Mouse (Mus musculus): ENCODE results near the gene Blm. TPM values are rescaled to one million over a fixed set of nuclear protein-coding genes. Genes with fewer than 3 reads are reported as not detected.

Blm gene
- polyA plus RNA-seq, 1 experiment from 2014 or later: 25.9 TPM

- H3K4me2 ChIP-seq (ENCODE audit: low read depth, low read length): no peak overlapping the region
- H3K4me3 ChIP-seq (ENCODE audit: low read depth, low read length): no peak overlapping the region
- no peaks in the 10 kb centered on the region; the same call in 1 of the 2 replicates for H3K4me1 ChIP-seq (ENCODE audit: control insufficient read depth, low read depth, low read length)
- 67% methylated on average over 5 of the region's 5 CpGs for WGBS (ENCODE audit: insufficient replicate concordance)
- no peak for ATAC-seq (ENCODE audit: low read depth)
- H3K27me3 ChIP-seq (ENCODE audit: control insufficient read depth, insufficient read depth, low read depth, low read length): no peaks in the 10 kb centered on the region
- H3K9ac ChIP-seq (ENCODE audit: low read depth, low read length): no peak overlapping the region
- H3K9me3 ChIP-seq (replicated peaks; ENCODE audit: control insufficient read depth, low read length): no peaks in the 10 kb centered on the region
- no peak overlapping the region for H3K27ac ChIP-seq (ENCODE audit: low read length)
- H3K36me3 ChIP-seq (ENCODE audit: control insufficient read depth, insufficient read depth): no peaks in the 10 kb centered on the region
These were observed 27.0 kb upstream of the Blm start for GRCm38 (mm10) chr7:80561931-80562330.

DNA sequence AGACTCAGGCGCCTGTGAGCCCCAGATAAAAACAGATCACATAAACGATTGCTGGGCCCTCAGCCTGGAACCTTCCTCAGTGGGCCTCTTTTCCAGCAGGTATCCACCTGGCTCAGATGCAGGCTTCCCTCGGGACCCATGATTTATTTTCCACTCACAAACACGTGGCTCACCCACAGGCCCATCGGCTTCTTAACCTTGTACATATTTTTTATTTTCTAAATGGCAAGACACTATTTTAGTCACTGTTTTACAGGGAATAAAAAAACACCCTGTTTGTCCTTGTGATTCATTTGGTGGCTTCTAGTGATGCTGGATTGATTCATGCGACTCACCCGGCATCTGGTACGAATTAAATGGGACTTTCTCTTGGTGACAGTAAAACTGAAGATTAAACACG, 26.4 kb upstream of the Blm start:
- H3K4me1 ChIP-seq (ENCODE audit: control insufficient read depth, low read depth, low read length): no peaks in the 10 kb centered on the region; the same call in 1 of the 2 replicates
- ATAC-seq (ENCODE audit: low read depth): no peak
- no peaks in the 10 kb centered on the region for H3K36me3 ChIP-seq (ENCODE audit: control insufficient read depth, insufficient read depth)
- H3K27me3 ChIP-seq (ENCODE audit: control insufficient read depth, insufficient read depth, low read depth, low read length): no peaks in the 10 kb centered on the region
- H3K4me3 ChIP-seq (ENCODE audit: low read depth, low read length): no peak overlapping the region
- H3K4me2 ChIP-seq (ENCODE audit: low read depth, low read length): no peak overlapping the region
- 59% methylated on average over 9 of the region's 9 CpGs for WGBS (ENCODE audit: insufficient replicate concordance)
- no peaks in the 10 kb centered on the region for H3K9me3 ChIP-seq (replicated peaks; ENCODE audit: control insufficient read depth, low read length)
- no peak overlapping the region for H3K9ac ChIP-seq (ENCODE audit: low read depth, low read length)
- H3K27ac ChIP-seq (ENCODE audit: low read length): no peak overlapping the region

GRCm38 (mm10) chr7:80558572-80558971, 23.7 kb upstream of the Blm start:
- Histone ChIP-seq H3K9me3 (replicated peaks; ENCODE audit: control insufficient read depth, low read length) (no peaks in the 10 kb centered on the region), H3K4me1 (ENCODE audit: control insufficient read depth, low read depth, low read length) (no peaks in the 10 kb centered on the region; the same call in 1 of the 2 replicates), H3K4me2 (ENCODE audit: low read depth, low read length) (no peak overlapping the region), H3K4me3 (ENCODE audit: low read depth, low read length) (no peak overlapping the region), H3K9ac (ENCODE audit: low read depth, low read length) (no peak overlapping the region), H3K27ac (ENCODE audit: low read length) (no peak overlapping the region), H3K36me3 (ENCODE audit: control insufficient read depth, insufficient read depth) (no peaks in the 10 kb centered on the region), H3K27me3 (ENCODE audit: control insufficient read depth, insufficient read depth, low read depth, low read length) (no peaks in the 10 kb centered on the region)
- ATAC-seq (ENCODE audit: low read depth): no peak
- 62% methylated on average over 5 of the region's 5 CpGs for WGBS (ENCODE audit: insufficient replicate concordance)

- ATAC-seq (ENCODE audit: low read depth): no peak
- H3K36me3 ChIP-seq (ENCODE audit: control insufficient read depth, insufficient read depth): no peaks in the 10 kb centered on the region
- no peak overlapping the region for H3K27ac ChIP-seq (ENCODE audit: low read length)
- 34% methylated on average over 8 of the region's 8 CpGs for WGBS (ENCODE audit: insufficient replicate concordance)
- H3K9ac ChIP-seq (ENCODE audit: low read depth, low read length): no peak overlapping the region
- no peaks in the 10 kb centered on the region for H3K9me3 ChIP-seq (replicated peaks; ENCODE audit: control insufficient read depth, low read length)
- no peak overlapping the region for H3K4me2 ChIP-seq (ENCODE audit: low read depth, low read length)
- H3K4me3 ChIP-seq (ENCODE audit: low read depth, low read length): no peak overlapping the region
- H3K4me1 ChIP-seq (ENCODE audit: control insufficient read depth, low read depth, low read length): no peaks in the 10 kb centered on the region; the same call in 1 of the 2 replicates
- no peaks in the 10 kb centered on the region for H3K27me3 ChIP-seq (ENCODE audit: control insufficient read depth, insufficient read depth, low read depth, low read length)
These were observed 23.2 kb upstream of the Blm start for GRCm38 (mm10) chr7:80558101-80558500.

GRCm38 (mm10) chr7:80557161-80557560, 22.2 kb upstream of the Blm start:
- 70% methylated on average over 4 of the region's 4 CpGs for WGBS (ENCODE audit: insufficient replicate concordance)
- Histone ChIP-seq H3K27me3 (ENCODE audit: control insufficient read depth, insufficient read depth, low read depth, low read length) (no peaks in the 10 kb centered on the region), H3K27ac (ENCODE audit: low read length) (no peak overlapping the region), H3K9me3 (replicated peaks; ENCODE audit: control insufficient read depth, low read length) (no peaks in the 10 kb centered on the region), H3K4me1 (ENCODE audit: control insufficient read depth, low read depth, low read length) (no peaks in the 10 kb centered on the region; the same call in 1 of the 2 replicates), H3K4me3 (ENCODE audit: low read depth, low read length) (no peak overlapping the region), H3K4me2 (ENCODE audit: low read depth, low read length) (no peak overlapping the region), H3K9ac (ENCODE audit: low read depth, low read length) (no peak overlapping the region), H3K36me3 (ENCODE audit: control insufficient read depth, insufficient read depth) (no peaks in the 10 kb centered on the region)
- no peak for ATAC-seq (ENCODE audit: low read depth)

GRCm38 (mm10) chr7:80556166-80556565, 21.2 kb upstream of the Blm start:
- no peaks in the 10 kb centered on the region; the same call in 1 of the 2 replicates for H3K4me1 ChIP-seq (ENCODE audit: control insufficient read depth, low read depth, low read length)
- H3K4me3 ChIP-seq (ENCODE audit: low read depth, low read length): no peak overlapping the region
- no peak overlapping the region for H3K9ac ChIP-seq (ENCODE audit: low read depth, low read length)
- no peak overlapping the region for H3K27ac ChIP-seq (ENCODE audit: low read length)
- no peak for ATAC-seq (ENCODE audit: low read depth)
- no peaks in the 10 kb centered on the region for H3K36me3 ChIP-seq (ENCODE audit: control insufficient read depth, insufficient read depth)
- WGBS (ENCODE audit: insufficient replicate concordance): 69% methylated on average over 3 of the region's 3 CpGs
- H3K27me3 ChIP-seq (ENCODE audit: control insufficient read depth, insufficient read depth, low read depth, low read length): no peaks in the 10 kb centered on the region
- H3K9me3 ChIP-seq (replicated peaks; ENCODE audit: control insufficient read depth, low read length): no peaks in the 10 kb centered on the region
- no peak overlapping the region for H3K4me2 ChIP-seq (ENCODE audit: low read depth, low read length)

GRCm38 (mm10) chr7:80555146-80555545, 20.2 kb upstream of the Blm start:
- Histone ChIP-seq H3K4me3 (ENCODE audit: low read depth, low read length) (no peak overlapping the region), H3K9ac (ENCODE audit: low read depth, low read length) (no peak overlapping the region), H3K27me3 (ENCODE audit: control insufficient read depth, insufficient read depth, low read depth, low read length) (no peaks in the 10 kb centered on the region), H3K36me3 (ENCODE audit: control insufficient read depth, insufficient read depth) (no peaks in the 10 kb centered on the region), H3K4me2 (ENCODE audit: low read depth, low read length) (no peak overlapping the region), H3K27ac (ENCODE audit: low read length) (no peak overlapping the region; the same call in 1 of the 2 replicates), H3K9me3 (replicated peaks; ENCODE audit: control insufficient read depth, low read length) (no peaks in the 10 kb centered on the region), H3K4me1 (ENCODE audit: control insufficient read depth, low read depth, low read length) (no peaks in the 10 kb centered on the region)
- no peak for ATAC-seq (ENCODE audit: low read depth)
- 47% methylated on average over 3 of the region's 3 CpGs for WGBS (ENCODE audit: insufficient replicate concordance)

DNA sequence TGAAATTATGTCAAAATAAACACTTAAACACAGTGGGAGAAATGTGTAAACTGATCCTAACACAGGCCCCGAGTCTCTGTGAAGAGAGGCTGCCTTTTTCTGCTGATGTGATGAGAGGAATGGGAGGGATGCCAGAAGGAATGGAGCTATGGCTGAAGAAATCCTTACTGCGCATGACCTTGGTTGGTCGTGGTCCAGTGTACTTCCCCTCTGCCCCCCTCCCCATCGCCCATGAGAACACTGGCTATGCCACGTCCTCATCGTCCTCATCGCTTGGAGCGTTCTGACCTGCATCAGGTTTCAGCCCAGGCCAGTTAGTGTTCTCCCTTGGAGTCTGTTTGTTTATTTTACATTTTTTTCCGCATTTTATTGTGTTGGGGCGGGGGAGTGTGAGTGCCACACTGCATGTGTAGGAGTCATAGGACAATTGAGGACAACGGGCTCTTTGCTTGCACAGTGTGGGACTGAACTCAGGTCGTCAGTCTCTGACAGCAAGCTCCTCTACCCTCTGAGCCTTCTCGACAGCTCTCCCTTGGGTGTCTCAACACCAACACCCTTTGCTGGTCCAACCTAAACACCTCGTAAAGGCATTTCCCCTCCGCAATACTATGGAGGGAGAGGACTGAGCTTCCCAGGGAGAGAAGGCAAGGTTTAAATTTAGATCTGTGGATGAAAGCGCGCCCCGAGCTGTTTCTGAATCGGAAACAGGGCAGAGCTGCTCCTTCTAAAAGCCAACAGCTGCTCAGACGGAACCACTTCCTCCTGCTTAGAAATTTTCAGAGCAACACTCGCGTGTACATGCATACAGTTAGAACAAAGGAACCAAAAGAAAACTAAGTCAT, 19.5 kb upstream of the Blm start:
- no peak overlapping the region for H3K4me2 ChIP-seq (ENCODE audit: low read depth, low read length)
- no peak for ATAC-seq (ENCODE audit: low read depth)
- H3K9ac ChIP-seq (ENCODE audit: low read depth, low read length): no peak overlapping the region
- no peaks in the 10 kb centered on the region for H3K9me3 ChIP-seq (replicated peaks; ENCODE audit: control insufficient read depth, low read length)
- no peak overlapping the region for H3K4me3 ChIP-seq (ENCODE audit: low read depth, low read length)
- H3K27me3 ChIP-seq (ENCODE audit: control insufficient read depth, insufficient read depth, low read depth, low read length): no peaks in the 10 kb centered on the region
- no peaks in the 10 kb centered on the region for H3K4me1 ChIP-seq (ENCODE audit: control insufficient read depth, low read depth, low read length)
- WGBS (ENCODE audit: insufficient replicate concordance): 47% methylated on average over 22 of the region's 22 CpGs
- no peaks in the 10 kb centered on the region for H3K36me3 ChIP-seq (ENCODE audit: control insufficient read depth, insufficient read depth)
- H3K27ac ChIP-seq (ENCODE audit: low read length): no peak overlapping the region

GRCm38 (mm10) chr7:80548513-80549260, 13.8 kb upstream of the Blm start:
- ATAC-seq (ENCODE audit: low read depth): no peak
- Histone ChIP-seq H3K4me2 (ENCODE audit: low read depth, low read length) (no peak overlapping the region), H3K27ac (ENCODE audit: low read length) (no peak overlapping the region), H3K9me3 (replicated peaks; ENCODE audit: control insufficient read depth, low read length) (no peaks in the 10 kb centered on the region), H3K4me3 (ENCODE audit: low read depth, low read length) (no peak overlapping the region), H3K27me3 (ENCODE audit: control insufficient read depth, insufficient read depth, low read depth, low read length) (no peaks in the 10 kb centered on the region), H3K36me3 (ENCODE audit: control insufficient read depth, insufficient read depth) (no peaks in the 10 kb centered on the region), H3K9ac (ENCODE audit: low read depth, low read length) (no peak overlapping the region), H3K4me1 (ENCODE audit: control insufficient read depth, low read depth, low read length) (peaks cover 12% of the 10 kb centered on the region)
- WGBS (ENCODE audit: insufficient replicate concordance): 66% methylated on average over 7 of the region's 7 CpGs
